Mouse (Mus musculus) layer of hippocampus, postnatal 36 days (tissue): ENCODE measurements at regions not wholly inside any gene's neighbourhood (a gene's known extent, or its start where the extent isn't known, plus 50 kb on each side); places are given as distances from the start of the nearest gene placed in this dataset.

Experiments
- DNase-seq, 2 experiments: peaks; one replicate each; pipeline ENCODE4 v3.0.0; 2022

DNA sequence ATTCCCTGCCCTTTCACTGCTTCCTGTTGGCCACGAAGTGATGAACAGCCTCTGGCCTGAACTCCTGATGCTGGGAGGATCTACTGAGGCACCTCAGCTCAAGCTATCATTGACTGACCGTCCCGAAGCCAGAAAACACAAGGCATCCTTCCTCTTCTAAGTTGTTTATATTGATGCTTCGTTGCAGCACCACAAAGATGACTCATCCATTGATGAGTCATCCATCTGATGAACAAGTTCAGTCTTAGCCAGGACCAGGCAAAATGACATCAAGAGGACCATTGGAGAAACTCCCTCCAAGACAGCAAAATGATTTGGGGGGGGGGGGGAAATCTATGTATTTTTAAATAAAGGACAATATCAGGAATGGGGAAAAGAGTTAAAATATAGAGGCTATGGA lies 144.5 kb downstream of the Rab28 start:
- no peak for DNase-seq

DNA sequence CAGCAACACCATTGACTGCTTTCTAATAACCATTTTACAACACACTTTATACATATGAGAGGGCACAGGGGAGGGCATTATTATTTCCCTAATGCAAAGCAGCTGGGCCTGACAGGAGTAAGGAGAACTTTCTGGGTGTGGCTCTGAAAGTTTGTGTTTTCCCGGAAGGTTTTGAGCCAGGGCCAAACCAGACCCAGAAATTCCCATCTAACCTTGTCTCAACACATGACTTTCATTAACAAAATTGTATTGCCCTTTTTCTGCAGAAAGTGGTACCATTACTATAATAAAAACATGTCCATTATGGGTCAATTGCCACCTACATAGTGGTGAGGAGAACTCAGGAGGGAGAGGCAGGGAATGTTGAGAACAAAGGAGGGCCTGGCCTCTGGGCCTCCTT lies 145.7 kb downstream of the Rab28 start:
- DNase-seq: no peak

DNA sequence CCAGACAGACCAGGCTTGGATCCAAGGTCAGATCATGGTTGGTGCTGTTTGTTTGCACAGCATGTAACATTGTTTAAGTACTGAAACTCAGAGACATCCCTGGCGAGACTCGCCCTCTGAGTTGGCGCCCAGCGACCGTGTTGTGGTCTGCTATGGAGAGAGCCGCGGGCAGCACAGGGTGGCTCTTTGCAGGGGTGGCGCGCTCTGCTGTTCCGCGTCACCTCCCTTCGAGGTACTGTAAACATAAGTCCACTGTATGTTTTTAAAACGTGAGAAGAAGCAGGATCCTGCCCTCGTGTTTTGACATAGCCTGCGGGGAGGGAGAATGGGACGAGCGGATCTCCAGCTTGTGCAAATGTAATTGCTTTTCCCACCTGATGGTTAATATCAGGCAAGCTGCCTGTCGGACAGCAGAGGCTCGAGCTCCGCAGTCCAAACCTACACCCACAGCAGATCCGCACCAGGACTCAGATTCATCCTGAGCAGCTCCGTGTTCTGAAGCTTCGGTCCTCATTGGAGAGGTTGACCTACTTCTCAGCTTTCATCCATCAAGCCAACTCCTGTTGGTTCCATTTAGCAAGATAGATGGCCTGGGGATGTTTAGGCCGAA lies 151.2 kb downstream of the Rab28 start:
- peak in 1 of 2 experiments; percentile 8 for DNase-seq

DNA sequence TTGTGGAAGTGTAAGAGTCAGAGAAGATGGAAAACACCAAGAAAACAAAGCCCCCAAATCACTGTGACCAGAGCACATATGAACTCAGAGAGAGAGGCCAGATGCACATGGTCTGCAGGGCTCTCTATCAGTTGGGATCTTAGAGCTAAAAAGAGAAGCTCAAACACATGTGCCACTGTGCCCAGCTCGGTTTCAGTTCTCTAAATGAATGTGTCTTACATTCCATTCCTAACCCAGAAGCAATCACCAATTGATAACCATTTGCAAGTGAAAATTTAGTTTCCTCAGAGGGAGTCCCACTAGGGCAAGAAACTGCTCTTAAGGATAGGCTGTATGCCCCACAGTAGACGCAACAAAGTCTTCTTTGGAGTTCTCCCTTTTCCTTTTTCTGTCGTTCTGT lies 153.6 kb downstream of the Rab28 start:
- DNase-seq: no peak

DNA sequence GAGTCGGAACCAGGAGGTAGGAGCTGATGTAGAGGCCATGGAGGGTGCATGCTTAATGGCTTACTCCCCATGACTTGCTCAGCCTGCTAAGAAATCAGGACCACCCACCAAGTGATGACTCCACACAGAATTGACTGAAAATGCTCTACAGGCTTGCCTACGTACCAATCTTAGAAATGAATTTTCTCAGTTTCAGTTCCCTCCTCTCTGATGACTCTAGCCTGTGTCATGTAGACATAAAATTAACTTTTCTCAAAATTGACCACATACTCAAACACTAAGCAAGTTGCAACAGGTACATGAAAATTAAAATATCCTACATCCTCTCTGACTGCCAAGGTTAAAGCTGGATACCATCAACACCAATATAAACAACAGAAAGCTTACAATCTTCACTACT lies 157.9 kb downstream of the Rab28 start:
- no peak for DNase-seq

DNA sequence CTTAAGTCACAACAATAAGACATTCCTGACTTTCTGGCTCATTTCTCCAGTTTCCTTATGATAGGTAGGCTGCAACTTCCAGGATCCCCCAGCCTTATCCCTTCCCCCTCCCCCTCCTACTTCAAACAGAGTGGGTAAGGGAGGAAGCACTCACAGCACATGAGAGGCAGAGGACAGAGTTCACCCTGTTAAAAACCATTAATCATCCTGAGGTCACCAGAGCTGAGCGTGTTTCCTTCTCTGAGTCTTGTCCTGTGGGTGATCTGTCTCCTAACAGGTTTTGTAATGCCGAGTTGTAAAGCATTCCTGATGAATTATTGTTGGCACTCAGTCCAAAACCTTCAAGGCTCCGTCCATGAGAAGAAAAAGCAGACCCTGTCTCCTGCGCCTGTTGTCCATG lies 161.0 kb downstream of the Rab28 start:
- no peak for DNase-seq

DNA sequence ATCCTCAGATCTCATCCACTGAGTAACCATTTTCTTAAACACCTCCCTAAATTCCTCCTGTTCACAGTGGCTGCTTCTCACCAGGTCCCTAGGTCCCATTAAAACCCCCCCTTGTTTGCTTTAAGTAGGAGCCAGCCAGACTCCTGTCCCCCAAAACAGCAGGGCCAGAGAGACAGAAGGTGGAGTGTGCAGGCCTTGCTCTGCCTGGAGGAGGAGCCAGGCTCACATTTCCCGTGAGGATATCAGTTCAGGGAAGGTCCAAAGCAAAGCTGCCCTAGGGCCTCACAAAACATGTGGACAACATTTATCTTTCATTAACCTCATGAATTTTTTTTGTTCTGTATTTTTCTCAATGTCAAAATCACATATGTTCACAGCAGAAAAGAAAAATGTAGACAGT lies 167.2 kb downstream of the Rab28 start:
- DNase-seq: no peak

DNA sequence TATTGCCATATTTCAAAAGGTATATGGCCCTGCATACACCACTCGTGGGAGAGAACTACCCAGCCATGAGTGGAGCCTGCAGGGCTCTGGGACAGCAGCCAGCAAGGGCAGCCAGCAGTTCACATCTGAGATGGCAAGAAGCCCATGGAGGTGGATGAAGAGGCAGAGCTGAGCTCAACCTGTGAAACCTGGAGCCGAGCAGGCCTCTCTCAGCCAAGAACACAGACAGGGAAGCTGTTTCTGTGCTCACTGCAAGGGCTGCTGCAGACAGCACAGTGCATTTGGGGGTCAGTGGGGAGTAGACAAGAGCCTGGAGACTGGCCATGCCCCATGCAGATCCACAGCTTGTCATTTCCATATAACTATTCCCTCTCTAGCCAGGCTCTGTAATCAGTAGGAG lies 173.4 kb downstream of the Rab28 start:
- DNase-seq: no peak
